Mouse (Mus musculus): Measurements from ENCODE around the gene Ssh2. TPM values are rescaled to one million over a fixed set of nuclear protein-coding genes. Genes with fewer than 3 reads are reported as not detected.
A peak's percentile ranks its signal among the peaks of the same experiment; 100 is the strongest.

Ssh2 gene
- polyA plus RNA-seq, 1 experiment from 2014 or later, result 3.0 TPM

- peaks cover 12% of the 10 kb centered on the region for H3K36me3 ChIP-seq (ENCODE audit: control insufficient read depth, insufficient read depth, low read length)
- H3K4me1 ChIP-seq (replicated peaks; ENCODE audit: control insufficient read depth, insufficient read depth), result peaks cover 12% of the 10 kb centered on the region
- no peak for ATAC-seq (ENCODE audit: low FRiP score, low TSS enrichment)
- no peak for DNase-seq (ENCODE audit: low spot score)
- no peak overlapping the region for H3K4me2 ChIP-seq (replicated peaks; ENCODE audit: low read depth)
- TF ChIP-seq EP300 (optimal IDR thresholded peaks at IDR 0.05) (no peak), CTCF (IDR thresholded peaks at IDR 0.05; ENCODE audit: low read depth) (no peak)
- H3K9me3 ChIP-seq (ENCODE audit: control insufficient read depth, low read length), result no peaks in the 10 kb centered on the region
- peak overlapping the region; percentile 28; the same call in 1 of the 2 replicates for H3K9ac ChIP-seq (ENCODE audit: low read length)
- 78% methylated on average over 12 of the region's 12 CpGs for WGBS
- H3K4me3 ChIP-seq (ENCODE audit: low read depth, low read length), result no peak overlapping the region
- H3K27ac ChIP-seq (replicated peaks), result peak overlapping the region; percentile 81
- no peaks in the 10 kb centered on the region for H3K27me3 ChIP-seq (ENCODE audit: control insufficient read depth, insufficient read depth, low read length)
These were observed 282.4 kb downstream of the Ssh2 start for GRCm38 (mm10) chr11:77498261-77499139.

GRCm38 (mm10) chr11:77499354-77499753 is 283.3 kb downstream of the Ssh2 start:
- Histone ChIP-seq H3K9me3 (ENCODE audit: control insufficient read depth, low read length) (no peaks in the 10 kb centered on the region), H3K27me3 (ENCODE audit: control insufficient read depth, insufficient read depth, low read length) (no peaks in the 10 kb centered on the region), H3K4me2 (replicated peaks; ENCODE audit: low read depth) (no peak overlapping the region), H3K4me3 (ENCODE audit: low read depth, low read length) (no peak overlapping the region), H3K27ac (replicated peaks) (no peak overlapping the region), H3K4me1 (replicated peaks; ENCODE audit: control insufficient read depth, insufficient read depth) (peaks cover 10% of the 10 kb centered on the region), H3K36me3 (ENCODE audit: control insufficient read depth, insufficient read depth, low read length) (peaks cover 15% of the 10 kb centered on the region), H3K9ac (ENCODE audit: low read length) (no peak overlapping the region)
- WGBS, result 81% methylated on average over 7 of the region's 7 CpGs
- ATAC-seq (ENCODE audit: low FRiP score, low TSS enrichment), result no peak
- no peak for DNase-seq (ENCODE audit: low spot score)
- TF ChIP-seq EP300 (optimal IDR thresholded peaks at IDR 0.05) (no peak), CTCF (IDR thresholded peaks at IDR 0.05; ENCODE audit: low read depth) (no peak)

- 69% methylated on average over 17 of the region's 17 CpGs for WGBS
- no peak overlapping the region for H3K27ac ChIP-seq (replicated peaks)
These were observed 284.6 kb downstream of the Ssh2 start for GRCm38 (mm10) chr11:77500361-77501325.

GRCm38 (mm10) chr11:77501392-77501791 is 285.3 kb downstream of the Ssh2 start:
- Histone ChIP-seq H3K27ac (replicated peaks) (no peak overlapping the region), H3K4me3 (ENCODE audit: low read depth, low read length) (no peak overlapping the region), H3K4me2 (replicated peaks; ENCODE audit: low read depth) (no peak overlapping the region), H3K36me3 (ENCODE audit: control insufficient read depth, insufficient read depth, low read length) (peaks cover 31% of the 10 kb centered on the region), H3K9me3 (ENCODE audit: control insufficient read depth, low read length) (no peaks in the 10 kb centered on the region), H3K27me3 (ENCODE audit: control insufficient read depth, insufficient read depth, low read length) (no peaks in the 10 kb centered on the region), H3K4me1 (replicated peaks; ENCODE audit: control insufficient read depth, insufficient read depth) (0 out of 2 replicates have a peak, but pooled peaks cover 6% of the 10 kb centered on the region), H3K9ac (ENCODE audit: low read length) (no peak overlapping the region)
- TF ChIP-seq CTCF (IDR thresholded peaks at IDR 0.05; ENCODE audit: low read depth) (peak; percentile 90), EP300 (optimal IDR thresholded peaks at IDR 0.05) (no peak)
- no peak for ATAC-seq (ENCODE audit: low FRiP score, low TSS enrichment)
- DNase-seq (ENCODE audit: low spot score), result peak; percentile 75
- 22% methylated on average over 5 of the region's 5 CpGs for WGBS

More at GRCm38 (mm10) chr11:77500361-77501325, 284.6 kb downstream of the Ssh2 start:
- Histone ChIP-seq H3K4me2 (replicated peaks; ENCODE audit: low read depth) (no peak overlapping the region), H3K4me1 (replicated peaks; ENCODE audit: control insufficient read depth, insufficient read depth) (0 out of 2 replicates have a peak, but pooled peaks cover 6% of the 10 kb centered on the region), H3K36me3 (ENCODE audit: control insufficient read depth, insufficient read depth, low read length) (peaks cover 26% of the 10 kb centered on the region), H3K9ac (ENCODE audit: low read length) (no peak overlapping the region), H3K4me3 (ENCODE audit: low read depth, low read length) (no peak overlapping the region), H3K27me3 (ENCODE audit: control insufficient read depth, insufficient read depth, low read length) (no peaks in the 10 kb centered on the region), H3K9me3 (ENCODE audit: control insufficient read depth, low read length) (no peaks in the 10 kb centered on the region)
- DNase-seq (ENCODE audit: low spot score) (peak; percentile 50), ATAC-seq (ENCODE audit: low FRiP score, low TSS enrichment) (peak; percentile 27; the same call in 1 of the 2 replicates)
- no peak for TF ChIP-seq CTCF (IDR thresholded peaks at IDR 0.05; ENCODE audit: low read depth)
- no peak for TF ChIP-seq EP300 (optimal IDR thresholded peaks at IDR 0.05)

- H3K27me3 ChIP-seq (ENCODE audit: control insufficient read depth, insufficient read depth, low read length), result no peaks in the 10 kb centered on the region
- no peak overlapping the region for H3K4me2 ChIP-seq (replicated peaks; ENCODE audit: low read depth)
- DNase-seq (ENCODE audit: low spot score), result no peak
- WGBS, result 92% methylated on average over 4 of the region's 4 CpGs
- no peak for ATAC-seq (ENCODE audit: low FRiP score, low TSS enrichment)
- H3K36me3 ChIP-seq (ENCODE audit: control insufficient read depth, insufficient read depth, low read length), result peaks cover 37% of the 10 kb centered on the region
- TF ChIP-seq CTCF (IDR thresholded peaks at IDR 0.05; ENCODE audit: low read depth) (no peak), EP300 (optimal IDR thresholded peaks at IDR 0.05) (no peak)
- H3K4me3 ChIP-seq (ENCODE audit: low read depth, low read length), result no peak overlapping the region
- H3K4me1 ChIP-seq (replicated peaks; ENCODE audit: control insufficient read depth, insufficient read depth), result 0 out of 2 replicates have a peak, but pooled peaks cover 6% of the 10 kb centered on the region
- H3K9ac ChIP-seq (ENCODE audit: low read length), result no peak overlapping the region
- no peak overlapping the region for H3K27ac ChIP-seq (replicated peaks)
- no peaks in the 10 kb centered on the region for H3K9me3 ChIP-seq (ENCODE audit: control insufficient read depth, low read length)
These were observed 285.9 kb downstream of the Ssh2 start for GRCm38 (mm10) chr11:77501971-77502370.
